Mouse (Mus musculus): Measurements from ENCODE around the gene Ryr2.

DNA sequence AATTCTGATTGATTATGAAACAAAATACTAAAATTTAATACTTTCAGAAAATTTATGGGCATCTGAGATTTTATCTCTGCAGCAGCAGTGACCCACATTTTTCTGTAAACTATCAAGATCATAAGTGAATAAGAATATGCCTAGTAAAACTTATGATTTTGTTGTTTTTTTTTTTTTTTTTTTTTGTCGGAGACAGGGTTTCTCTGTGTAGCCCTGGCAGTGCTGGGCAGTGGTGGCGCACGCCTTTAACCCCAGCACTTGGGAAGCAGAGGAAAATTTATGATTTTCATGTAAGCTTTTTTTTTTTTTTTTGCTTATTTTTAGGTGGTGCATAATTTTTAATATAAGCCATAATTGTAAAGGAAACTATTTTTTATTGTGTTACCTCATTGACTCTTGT lies 557.1 kb downstream of the Ryr2 start:
- TF ChIP-seq ZC3H11A (IDR thresholded peaks at IDR 0.05; ENCODE audit: borderline replicate concordance, low read depth, low read length): no peak
- no peak for TF ChIP-seq MAFK (IDR thresholded peaks at IDR 0.05; ENCODE audit: insufficient read depth, low read depth, low read length)
- no peak for TF ChIP-seq HCFC1 (IDR thresholded peaks at IDR 0.05; ENCODE audit: borderline replicate concordance, insufficient read depth, low read length)
